Mouse (Mus musculus): ENCODE data around the gene Lamtor1.

The Lamtor1 gene

GRCm38 (mm10) chr7:101955862-101956261 is 50.2 kb downstream of the Lamtor1 start:
- DNase-seq (ENCODE audit: low read depth), result no peak

GRCm38 (mm10) chr7:101956481-101956880 is 50.8 kb downstream of the Lamtor1 start:
- DNase-seq (ENCODE audit: low read depth), result no peak

- DNase-seq (ENCODE audit: low read depth), result no peak
Observed at GRCm38 (mm10) chr7:101956911-101957310, 51.2 kb downstream of the Lamtor1 start.

GRCm38 (mm10) chr7:101962829-101963228 is 57.1 kb downstream of the Lamtor1 start:
- no peak for DNase-seq (ENCODE audit: low read depth)

- DNase-seq (ENCODE audit: low read depth), result no peak
Observed at GRCm38 (mm10) chr7:101963621-101964020, 57.9 kb downstream of the Lamtor1 start.

- no peak for DNase-seq (ENCODE audit: low read depth)
Observed at GRCm38 (mm10) chr7:101964551-101964950, 58.8 kb downstream of the Lamtor1 start.

- no peak for DNase-seq (ENCODE audit: low read depth)
Observed at GRCm38 (mm10) chr7:101965606-101966005, 59.9 kb downstream of the Lamtor1 start.

- DNase-seq (ENCODE audit: low read depth), result no peak
Observed at GRCm38 (mm10) chr7:101967256-101967655, 61.6 kb downstream of the Lamtor1 start.

- no peak for DNase-seq (ENCODE audit: low read depth)
Observed at GRCm38 (mm10) chr7:101968751-101969150, 63.0 kb downstream of the Lamtor1 start.

- DNase-seq (ENCODE audit: low read depth), result peak; percentile 64
Observed at GRCm38 (mm10) chr7:101969694-101970428, 64.2 kb downstream of the Lamtor1 start.

- peak; percentile 80 for DNase-seq (ENCODE audit: low read depth)
Observed at GRCm38 (mm10) chr7:101970429-101970775, 64.7 kb downstream of the Lamtor1 start.

GRCm38 (mm10) chr7:101970821-101971461 is 65.2 kb downstream of the Lamtor1 start:
- peak; percentile 37 for DNase-seq (ENCODE audit: low read depth)

- no peak for DNase-seq (ENCODE audit: low read depth)
Observed at GRCm38 (mm10) chr7:101971721-101972120, 66.0 kb downstream of the Lamtor1 start.

GRCm38 (mm10) chr7:101973730-101974129 is 68.0 kb downstream of the Lamtor1 start:
- DNase-seq (ENCODE audit: low read depth), result no peak

GRCm38 (mm10) chr7:101974505-101974904 is 68.8 kb downstream of the Lamtor1 start:
- DNase-seq (ENCODE audit: low read depth), result no peak
